Mouse (Mus musculus) erythroid progenitor cell, adult 5-6 weeks (primary cell): ENCODE data around the gene Erf. TPM values are rescaled to one million over a fixed set of nuclear protein-coding genes. Genes with fewer than 3 reads are reported as not detected.

ENCODE experiments used
- ATAC-seq: replicated peaks from 2 replicates; pipeline ENCODE4 v1.8.0; 2016; ENCODE audit warnings: moderate number of reproducible peaks, mild to moderate bottlenecking, moderate TSS enrichment, inconsistent platforms; ENCODE audit not compliant: poor library complexity, low FRiP score, severe bottlenecking
- total RNA-seq, 2 experiments: library from RNA; stranded (forward) in 1 of 2; stranded (reverse) in 1 of 2; fragments of 150-400 nt in 1 of 2; fragments of 186-747, 209-891 nt in 1 of 2; gene quantifications; 2 replicates each; pipeline versions ENCODE4 v1.2.3 to v1.2.4; 2015 to 2017; ENCODE audit warnings: low replicate concordance in 2 of 2

Erf gene
- total RNA-seq, 2 experiments from 2014 or later, result 0.61 to 3.4 TPM

GRCm38 (mm10) chr7:25281734-25282601, 31.4 kb upstream of the Erf start:
- peak; percentile 75 for ATAC-seq

GRCm38 (mm10) chr7:25281166-25281733, 30.7 kb upstream of the Erf start:
- ATAC-seq, result peak; percentile 56

GRCm38 (mm10) chr7:25279861-25280791, 29.6 kb upstream of the Erf start:
- ATAC-seq, result no peak

GRCm38 (mm10) chr7:25279076-25279860, 28.7 kb upstream of the Erf start:
- 0 out of 2 replicates have a peak, but pooled peaks have one; percentile 12 for ATAC-seq

GRCm38 (mm10) chr7:25278341-25279075, 27.9 kb upstream of the Erf start:
- peak; percentile 55 for ATAC-seq

GRCm38 (mm10) chr7:25277998-25278340, 27.4 kb upstream of the Erf start:
- ATAC-seq, result no peak

- no peak for ATAC-seq
Measured at GRCm38 (mm10) chr7:25277405-25277804, 26.8 kb upstream of the Erf start.

GRCm38 (mm10) chr7:25275555-25276298, 25.2 kb upstream of the Erf start:
- ATAC-seq, result no peak

GRCm38 (mm10) chr7:25274996-25275395, 24.4 kb upstream of the Erf start:
- ATAC-seq, result no peak

- no peak for ATAC-seq
Measured at GRCm38 (mm10) chr7:25274571-25274970, 24.0 kb upstream of the Erf start.

- ATAC-seq, result peak; percentile 43
Measured at GRCm38 (mm10) chr7:25273259-25274241, 23.0 kb upstream of the Erf start.

- ATAC-seq, result no peak
Measured at GRCm38 (mm10) chr7:25272445-25273258, 22.1 kb upstream of the Erf start.

- no peak for ATAC-seq
Measured at GRCm38 (mm10) chr7:25271651-25272444, 21.3 kb upstream of the Erf start.

- ATAC-seq, result no peak
Measured at GRCm38 (mm10) chr7:25270652-25271633, 20.4 kb upstream of the Erf start.
